Mouse (Mus musculus): ENCODE results near the gene Tbc1d1. TPM values are rescaled to one million over a fixed set of nuclear protein-coding genes. Genes with fewer than 3 reads are reported as not detected.

Gene Tbc1d1
- polyA plus RNA-seq, 1 experiment from 2014 or later: 11.5 TPM

DNA sequence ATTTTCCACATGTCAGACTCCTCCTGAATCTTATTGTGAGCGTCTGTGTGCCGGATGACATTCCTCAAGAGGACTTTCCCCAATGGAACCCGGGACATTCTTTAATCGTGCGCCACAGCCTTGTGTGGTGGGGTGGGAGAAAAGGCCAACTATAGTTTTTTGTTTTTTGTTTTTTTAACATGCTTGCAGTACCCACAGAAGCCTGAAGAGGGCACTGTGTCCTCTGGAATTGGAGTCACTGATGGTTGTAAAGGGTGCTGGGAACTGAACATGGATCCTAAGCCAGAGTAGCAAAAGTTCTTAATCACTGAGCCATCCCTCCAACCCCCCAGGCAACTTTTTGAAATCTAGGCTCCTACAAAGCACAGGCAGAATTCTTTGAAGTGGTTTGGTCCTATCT is 34.8 kb downstream of the Tbc1d1 start:
- no peak overlapping the region for H3K27ac ChIP-seq (replicated peaks)
- no peak for DNase-seq (ENCODE audit: low spot score)

DNA sequence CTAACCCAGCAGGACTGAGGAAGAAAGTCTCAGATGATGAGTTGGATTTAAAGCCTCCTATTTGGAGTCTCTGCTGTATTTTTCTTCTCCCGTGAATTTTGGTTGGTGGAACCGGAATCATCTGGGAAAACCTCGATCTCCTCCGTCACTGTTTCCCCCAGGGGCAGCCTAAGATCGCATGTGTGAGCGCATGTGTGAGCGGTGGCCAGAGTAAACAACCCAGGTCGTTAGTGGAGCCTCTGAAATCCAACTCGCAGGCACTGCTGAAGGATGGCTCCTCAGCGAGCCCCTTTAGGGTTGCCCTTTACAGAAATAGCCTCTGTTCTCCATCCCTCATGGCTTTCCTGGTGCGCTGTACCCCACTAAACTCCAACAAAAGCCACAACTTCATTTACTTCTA is 37.2 kb downstream of the Tbc1d1 start:
- H3K4me2 ChIP-seq (replicated peaks; ENCODE audit: low read depth): peak overlapping the region; percentile 25
- no peak overlapping the region for H3K9ac ChIP-seq (ENCODE audit: low read length)
- H3K9me3 ChIP-seq (ENCODE audit: control insufficient read depth, low read length): 0 out of 2 replicates have a peak, but pooled peaks cover 5% of the 10 kb centered on the region
- H3K4me3 ChIP-seq (ENCODE audit: low read depth, low read length): no peak overlapping the region
- peaks cover 2% of the 10 kb centered on the region; the same call in 1 of the 2 replicates for H3K36me3 ChIP-seq (ENCODE audit: control insufficient read depth, insufficient read depth, low read length)
- peak overlapping the region; percentile 18; the same call in 1 of the 2 replicates for H3K27ac ChIP-seq (replicated peaks)
- TF ChIP-seq EP300 (optimal IDR thresholded peaks at IDR 0.05): no peak
- TF ChIP-seq CTCF (IDR thresholded peaks at IDR 0.05; ENCODE audit: low read depth): no peak
- no peaks in the 10 kb centered on the region for H3K4me1 ChIP-seq (replicated peaks; ENCODE audit: control insufficient read depth, insufficient read depth)
- DNase-seq (ENCODE audit: low spot score) (no peak), ATAC-seq (ENCODE audit: low FRiP score, low TSS enrichment) (peak; percentile 44; the same call in 1 of the 2 replicates)
- no peaks in the 10 kb centered on the region for H3K27me3 ChIP-seq (ENCODE audit: control insufficient read depth, insufficient read depth, low read length)
- WGBS: 23% methylated on average over 11 of the region's 11 CpGs

More for the DNA sequence above, 34.8 kb downstream of the Tbc1d1 start:
- Histone ChIP-seq H3K36me3 (ENCODE audit: control insufficient read depth, insufficient read depth, low read length) (no peaks in the 10 kb centered on the region), H3K4me3 (ENCODE audit: low read depth, low read length) (no peak overlapping the region), H3K27me3 (ENCODE audit: control insufficient read depth, insufficient read depth, low read length) (no peaks in the 10 kb centered on the region), H3K4me1 (replicated peaks; ENCODE audit: control insufficient read depth, insufficient read depth) (no peaks in the 10 kb centered on the region), H3K4me2 (replicated peaks; ENCODE audit: low read depth) (no peak overlapping the region), H3K9me3 (ENCODE audit: control insufficient read depth, low read length) (0 out of 2 replicates have a peak, but pooled peaks cover 5% of the 10 kb centered on the region), H3K9ac (ENCODE audit: low read length) (no peak overlapping the region)
- no peak for ATAC-seq (ENCODE audit: low FRiP score, low TSS enrichment)
- WGBS: 97% methylated on average over 5 of the region's 5 CpGs
- TF ChIP-seq CTCF (IDR thresholded peaks at IDR 0.05; ENCODE audit: low read depth): peak; percentile 44; the same call in 1 of the 2 replicates
- TF ChIP-seq EP300 (optimal IDR thresholded peaks at IDR 0.05): no peak

DNA sequence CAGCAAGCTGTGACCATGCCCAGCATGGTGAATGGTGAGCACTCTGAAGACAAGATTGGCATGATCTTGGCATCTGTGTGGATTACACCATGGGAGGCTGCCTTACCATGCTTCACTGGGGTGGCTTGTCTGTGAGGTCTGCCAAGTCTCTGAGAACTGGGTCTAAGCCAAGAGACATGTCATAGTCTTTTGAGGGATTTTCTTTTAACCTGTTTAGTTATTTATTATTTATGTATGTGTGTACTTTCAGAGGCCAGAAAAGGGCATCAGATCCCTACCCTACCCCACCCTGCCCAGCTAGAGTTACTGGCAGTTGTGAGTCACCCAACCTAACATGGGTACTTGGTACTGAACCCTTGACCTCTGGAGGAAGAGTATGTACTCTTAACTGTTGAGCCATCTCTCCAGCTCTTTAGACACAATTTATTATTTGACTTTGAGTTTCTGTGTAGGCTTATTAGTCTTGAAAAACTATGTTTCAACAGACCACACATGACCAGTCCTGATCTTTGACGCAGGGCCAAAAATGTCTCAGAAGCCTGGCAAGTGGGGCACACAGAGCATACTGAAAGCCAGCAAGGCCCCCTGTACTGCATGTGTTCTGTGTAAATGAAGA is 40.3 kb downstream of the Tbc1d1 start:
- no peaks in the 10 kb centered on the region for H3K27me3 ChIP-seq (ENCODE audit: control insufficient read depth, insufficient read depth, low read length)
- peak; percentile 60; the same call in 1 of the 2 replicates for ATAC-seq (ENCODE audit: low FRiP score, low TSS enrichment)
- WGBS: 72% methylated on average over 1 of the region's 1 CpGs
- DNase-seq (ENCODE audit: low spot score): no peak
- no peak overlapping the region for H3K9ac ChIP-seq (ENCODE audit: low read length)
- H3K4me1 ChIP-seq (replicated peaks; ENCODE audit: control insufficient read depth, insufficient read depth): no peaks in the 10 kb centered on the region
- H3K4me3 ChIP-seq (ENCODE audit: low read depth, low read length): no peak overlapping the region
- peaks cover 2% of the 10 kb centered on the region; the same call in 1 of the 2 replicates for H3K36me3 ChIP-seq (ENCODE audit: control insufficient read depth, insufficient read depth, low read length)
- no peak overlapping the region for H3K27ac ChIP-seq (replicated peaks)
- H3K4me2 ChIP-seq (replicated peaks; ENCODE audit: low read depth): no peak overlapping the region
- 0 out of 2 replicates have a peak, but pooled peaks cover 2% of the 10 kb centered on the region for H3K9me3 ChIP-seq (ENCODE audit: control insufficient read depth, low read length)
- TF ChIP-seq EP300 (optimal IDR thresholded peaks at IDR 0.05): no peak
- no peak for TF ChIP-seq CTCF (IDR thresholded peaks at IDR 0.05; ENCODE audit: low read depth)

DNA sequence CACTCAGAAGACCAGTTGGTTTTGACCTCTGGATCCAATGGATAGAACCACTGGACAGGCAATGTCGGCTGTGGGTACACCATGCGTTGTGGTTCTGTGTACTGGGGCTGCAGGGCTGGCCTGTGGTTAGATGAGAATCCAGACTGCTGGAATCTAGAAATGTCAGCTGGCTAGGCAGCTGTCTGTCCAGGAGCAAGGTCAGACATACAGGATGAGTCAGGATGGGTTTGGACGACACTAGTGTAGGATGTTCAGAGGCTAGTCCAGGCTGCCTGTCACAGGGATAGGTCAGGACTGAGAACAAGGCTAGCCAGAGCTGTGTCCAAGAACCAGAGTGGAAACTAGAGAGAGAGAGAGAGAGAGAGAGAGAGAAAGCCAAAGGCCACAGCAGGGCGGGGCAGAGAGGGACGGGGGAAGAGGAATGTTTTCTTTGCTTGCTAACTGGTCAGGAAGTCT is 40.8 kb downstream of the Tbc1d1 start:
- no peak for DNase-seq (ENCODE audit: low spot score)
- no peak for TF ChIP-seq EP300 (optimal IDR thresholded peaks at IDR 0.05)
- no peak for TF ChIP-seq CTCF (IDR thresholded peaks at IDR 0.05; ENCODE audit: low read depth)
- no peak overlapping the region for H3K27ac ChIP-seq (replicated peaks)

DNA sequence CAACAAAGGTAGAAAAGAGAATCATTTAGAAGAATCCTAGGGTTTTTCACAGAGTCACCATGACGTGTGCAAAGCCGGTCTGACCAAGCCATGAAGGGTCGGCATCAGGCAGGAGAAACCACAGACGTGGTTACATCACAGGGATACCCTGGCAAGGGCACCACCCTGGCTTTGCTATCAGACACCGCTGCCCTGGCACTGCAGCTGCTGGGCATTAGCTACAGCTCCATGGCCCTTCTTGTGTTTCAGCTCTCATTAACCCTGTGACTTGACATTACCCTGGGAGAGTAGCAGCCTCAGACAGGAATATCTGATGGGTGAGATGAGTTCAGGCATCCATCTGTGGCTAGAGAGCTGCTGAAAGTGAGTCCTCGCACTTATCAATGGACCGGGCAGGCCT is 42.5 kb downstream of the Tbc1d1 start:
- no peak for ATAC-seq (ENCODE audit: low FRiP score, low TSS enrichment)

More for the DNA sequence above, 40.8 kb downstream of the Tbc1d1 start:
- H3K4me2 ChIP-seq (replicated peaks; ENCODE audit: low read depth): no peak overlapping the region
- H3K9me3 ChIP-seq (ENCODE audit: control insufficient read depth, low read length): no peaks in the 10 kb centered on the region
- H3K4me1 ChIP-seq (replicated peaks; ENCODE audit: control insufficient read depth, insufficient read depth): no peaks in the 10 kb centered on the region
- H3K9ac ChIP-seq (ENCODE audit: low read length): no peak overlapping the region
- 59% methylated on average over 5 of the region's 5 CpGs for WGBS
- H3K27me3 ChIP-seq (ENCODE audit: control insufficient read depth, insufficient read depth, low read length): no peaks in the 10 kb centered on the region
- peaks cover 2% of the 10 kb centered on the region; the same call in 1 of the 2 replicates for H3K36me3 ChIP-seq (ENCODE audit: control insufficient read depth, insufficient read depth, low read length)
- no peak overlapping the region for H3K4me3 ChIP-seq (ENCODE audit: low read depth, low read length)
- peak; percentile 41; the same call in 1 of the 2 replicates for ATAC-seq (ENCODE audit: low FRiP score, low TSS enrichment)

DNA sequence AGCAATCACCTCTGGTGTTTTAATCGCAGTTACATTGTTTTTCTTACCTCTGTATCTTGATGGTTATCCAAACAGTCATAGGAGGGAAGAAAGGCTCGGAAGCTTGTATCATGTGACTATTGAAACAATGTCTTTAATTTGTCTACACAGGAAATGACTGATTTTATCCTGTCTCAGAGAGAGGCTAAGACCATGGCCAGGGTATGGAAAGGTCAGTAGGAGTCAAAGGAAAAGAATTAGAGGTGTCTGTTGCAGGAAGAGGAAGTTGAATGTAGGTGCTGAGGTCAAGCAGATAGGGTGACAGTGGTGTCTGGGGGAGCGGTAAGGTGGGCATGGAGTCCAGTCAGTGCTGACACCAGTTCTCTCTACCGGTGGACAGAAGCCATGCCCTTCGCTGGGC is 45.0 kb downstream of the Tbc1d1 start:
- no peaks in the 10 kb centered on the region for H3K4me1 ChIP-seq (replicated peaks; ENCODE audit: control insufficient read depth, insufficient read depth)
- no peak for DNase-seq (ENCODE audit: low spot score)
- no peak for ATAC-seq (ENCODE audit: low FRiP score, low TSS enrichment)
- no peak overlapping the region for H3K4me2 ChIP-seq (replicated peaks; ENCODE audit: low read depth)
- peaks cover 2% of the 10 kb centered on the region; the same call in 1 of the 2 replicates for H3K36me3 ChIP-seq (ENCODE audit: control insufficient read depth, insufficient read depth, low read length)
- no peak overlapping the region for H3K27ac ChIP-seq (replicated peaks)
- H3K9me3 ChIP-seq (ENCODE audit: control insufficient read depth, low read length): no peaks in the 10 kb centered on the region
- TF ChIP-seq EP300 (optimal IDR thresholded peaks at IDR 0.05) (no peak), CTCF (IDR thresholded peaks at IDR 0.05; ENCODE audit: low read depth) (no peak)
- WGBS: 69% methylated on average over 5 of the region's 5 CpGs
- H3K4me3 ChIP-seq (ENCODE audit: low read depth, low read length): no peak overlapping the region
- H3K9ac ChIP-seq (ENCODE audit: low read length): no peak overlapping the region
- no peaks in the 10 kb centered on the region for H3K27me3 ChIP-seq (ENCODE audit: control insufficient read depth, insufficient read depth, low read length)

More for the DNA sequence above, 42.5 kb downstream of the Tbc1d1 start:
- 91% methylated on average over 7 of the region's 7 CpGs for WGBS
- Histone ChIP-seq H3K9me3 (ENCODE audit: control insufficient read depth, low read length) (no peaks in the 10 kb centered on the region), H3K36me3 (ENCODE audit: control insufficient read depth, insufficient read depth, low read length) (peaks cover 2% of the 10 kb centered on the region; the same call in 1 of the 2 replicates), H3K27ac (replicated peaks) (no peak overlapping the region), H3K4me2 (replicated peaks; ENCODE audit: low read depth) (no peak overlapping the region), H3K4me1 (replicated peaks; ENCODE audit: control insufficient read depth, insufficient read depth) (no peaks in the 10 kb centered on the region), H3K4me3 (ENCODE audit: low read depth, low read length) (no peak overlapping the region), H3K27me3 (ENCODE audit: control insufficient read depth, insufficient read depth, low read length) (no peaks in the 10 kb centered on the region), H3K9ac (ENCODE audit: low read length) (no peak overlapping the region)
- TF ChIP-seq CTCF (IDR thresholded peaks at IDR 0.05; ENCODE audit: low read depth): no peak
- TF ChIP-seq EP300 (optimal IDR thresholded peaks at IDR 0.05): no peak
- DNase-seq (ENCODE audit: low spot score): no peak
